Mouse (Mus musculus): ENCODE data around the gene Chrnb2. TPM values are rescaled to one million over a fixed set of nuclear protein-coding genes. Genes with fewer than 3 reads are reported as not detected.

Chrnb2 gene
- total and polyA plus RNA-seq, 2 experiments from 2014 or later = 0.11 to 0.20 TPM

GRCm38 (mm10) chr3:89769584-89769983, 5.2 kb upstream of the Chrnb2 start:
- H3K4me3 ChIP-seq (ENCODE audit: low read depth, low read length) = no peak overlapping the region
- H3K36me3 ChIP-seq (replicated peaks; ENCODE audit: control insufficient read depth, insufficient read depth, low read length) = 0 out of 2 replicates have a peak, but pooled peaks cover 3% of the 10 kb centered on the region
- TF ChIP-seq EP300 (IDR thresholded peaks at IDR 0.05; ENCODE audit: low read depth) (no peak), CTCF (IDR thresholded peaks at IDR 0.05; ENCODE audit: low read depth) (no peak)
- H3K4me2 ChIP-seq (ENCODE audit: low read depth, low read length) = no peak overlapping the region
- H3K27me3 ChIP-seq (ENCODE audit: control insufficient read depth, insufficient read depth, low read length) = peaks cover 8% of the 10 kb centered on the region
- H3K27ac ChIP-seq (ENCODE audit: low read depth) = no peak overlapping the region
- H3K9ac ChIP-seq (replicated peaks; ENCODE audit: low read depth, low read length) = no peak overlapping the region
- peaks cover 11% of the 10 kb centered on the region for H3K4me1 ChIP-seq (ENCODE audit: control insufficient read depth, insufficient read depth)
- ATAC-seq (ENCODE audit: insufficient read depth, low read depth) = no peak
- no peaks in the 10 kb centered on the region for H3K9me3 ChIP-seq (replicated peaks; ENCODE audit: control insufficient read depth, low read length)
- 59% methylated on average over 7 of the region's 7 CpGs for WGBS
- DNase-seq (ENCODE audit: low spot score) = no peak

- H3K9me3 ChIP-seq (replicated peaks; ENCODE audit: control insufficient read depth, low read length) = no peaks in the 10 kb centered on the region
- peaks cover 20% of the 10 kb centered on the region for H3K27me3 ChIP-seq (ENCODE audit: control insufficient read depth, insufficient read depth, low read length)
- no peak overlapping the region for H3K4me3 ChIP-seq (ENCODE audit: low read depth, low read length)
- H3K4me2 ChIP-seq (ENCODE audit: low read depth, low read length) = no peak overlapping the region
- H3K9ac ChIP-seq (replicated peaks; ENCODE audit: low read depth, low read length) = no peak overlapping the region
- no peak for TF ChIP-seq CTCF (IDR thresholded peaks at IDR 0.05; ENCODE audit: low read depth)
- no peak for DNase-seq (ENCODE audit: low spot score)
- WGBS = 45% methylated on average over 3 of the region's 3 CpGs
- H3K36me3 ChIP-seq (replicated peaks; ENCODE audit: control insufficient read depth, insufficient read depth, low read length) = no peaks in the 10 kb centered on the region
- no peaks in the 10 kb centered on the region for H3K4me1 ChIP-seq (ENCODE audit: control insufficient read depth, insufficient read depth)
- no peak for ATAC-seq (ENCODE audit: insufficient read depth, low read depth)
- H3K27ac ChIP-seq (ENCODE audit: low read depth) = no peak overlapping the region
Measured at GRCm38 (mm10) chr3:89759786-89760185, 4.6 kb downstream of the Chrnb2 start.

GRCm38 (mm10) chr3:89757851-89758250, 6.6 kb downstream of the Chrnb2 start:
- no peak overlapping the region for H3K27ac ChIP-seq (ENCODE audit: low read depth)
- no peak overlapping the region for H3K4me3 ChIP-seq (ENCODE audit: low read depth, low read length)
- DNase-seq (ENCODE audit: low spot score) (no peak), ATAC-seq (ENCODE audit: insufficient read depth, low read depth) (no peak)
- no peaks in the 10 kb centered on the region for H3K36me3 ChIP-seq (replicated peaks; ENCODE audit: control insufficient read depth, insufficient read depth, low read length)
- no peak overlapping the region for H3K9ac ChIP-seq (replicated peaks; ENCODE audit: low read depth, low read length)
- H3K9me3 ChIP-seq (replicated peaks; ENCODE audit: control insufficient read depth, low read length) = no peaks in the 10 kb centered on the region
- H3K4me1 ChIP-seq (ENCODE audit: control insufficient read depth, insufficient read depth) = no peaks in the 10 kb centered on the region
- TF ChIP-seq EP300 (IDR thresholded peaks at IDR 0.05; ENCODE audit: low read depth) = no peak
- no peak for TF ChIP-seq CTCF (IDR thresholded peaks at IDR 0.05; ENCODE audit: low read depth)
- no peak overlapping the region for H3K4me2 ChIP-seq (ENCODE audit: low read depth, low read length)
- 44% methylated on average over 2 of the region's 2 CpGs for WGBS
- 0 out of 2 replicates have a peak, but pooled peaks cover 4% of the 10 kb centered on the region for H3K27me3 ChIP-seq (ENCODE audit: control insufficient read depth, insufficient read depth, low read length)

- WGBS = 67% methylated on average over 6 of the region's 6 CpGs
- no peaks in the 10 kb centered on the region for H3K9me3 ChIP-seq (replicated peaks; ENCODE audit: control insufficient read depth, low read length)
- peaks cover 16% of the 10 kb centered on the region for H3K36me3 ChIP-seq (replicated peaks; ENCODE audit: control insufficient read depth, insufficient read depth, low read length)
- ATAC-seq (ENCODE audit: insufficient read depth, low read depth) (no peak), DNase-seq (ENCODE audit: low spot score) (no peak)
- H3K4me3 ChIP-seq (ENCODE audit: low read depth, low read length) = no peak overlapping the region
- no peak overlapping the region for H3K4me2 ChIP-seq (ENCODE audit: low read depth, low read length)
- no peak overlapping the region for H3K9ac ChIP-seq (replicated peaks; ENCODE audit: low read depth, low read length)
- H3K27me3 ChIP-seq (ENCODE audit: control insufficient read depth, insufficient read depth, low read length) = no peaks in the 10 kb centered on the region
- no peaks in the 10 kb centered on the region for H3K4me1 ChIP-seq (ENCODE audit: control insufficient read depth, insufficient read depth)
- TF ChIP-seq CTCF (IDR thresholded peaks at IDR 0.05; ENCODE audit: low read depth) (no peak), EP300 (IDR thresholded peaks at IDR 0.05; ENCODE audit: low read depth) (no peak)
- no peak overlapping the region for H3K27ac ChIP-seq (ENCODE audit: low read depth)
Measured at GRCm38 (mm10) chr3:89755283-89755682, 9.1 kb downstream of the Chrnb2 start.

GRCm38 (mm10) chr3:89752307-89752706, 12.1 kb downstream of the Chrnb2 start:
- no peak overlapping the region for H3K9ac ChIP-seq (replicated peaks; ENCODE audit: low read depth, low read length)
- no peaks in the 10 kb centered on the region for H3K4me1 ChIP-seq (ENCODE audit: control insufficient read depth, insufficient read depth)
- H3K27ac ChIP-seq (ENCODE audit: low read depth) = no peak overlapping the region
- no peak for ATAC-seq (ENCODE audit: insufficient read depth, low read depth)
- H3K4me3 ChIP-seq (ENCODE audit: low read depth, low read length) = no peak overlapping the region
- no peak overlapping the region for H3K4me2 ChIP-seq (ENCODE audit: low read depth, low read length)
- TF ChIP-seq EP300 (IDR thresholded peaks at IDR 0.05; ENCODE audit: low read depth) (no peak), CTCF (IDR thresholded peaks at IDR 0.05; ENCODE audit: low read depth) (no peak)
- peaks cover 41% of the 10 kb centered on the region for H3K36me3 ChIP-seq (replicated peaks; ENCODE audit: control insufficient read depth, insufficient read depth, low read length)
- no peaks in the 10 kb centered on the region for H3K9me3 ChIP-seq (replicated peaks; ENCODE audit: control insufficient read depth, low read length)
- no peak for DNase-seq (ENCODE audit: low spot score)
- WGBS = 33% methylated on average over 1 of the region's 1 CpGs
- no peaks in the 10 kb centered on the region for H3K27me3 ChIP-seq (ENCODE audit: control insufficient read depth, insufficient read depth, low read length)

GRCm38 (mm10) chr3:89738509-89738908, 25.9 kb downstream of the Chrnb2 start:
- Histone ChIP-seq H3K27ac (ENCODE audit: low read depth) (no peak overlapping the region), H3K4me2 (ENCODE audit: low read depth, low read length) (no peak overlapping the region), H3K36me3 (replicated peaks; ENCODE audit: control insufficient read depth, insufficient read depth, low read length) (peaks cover 76% of the 10 kb centered on the region), H3K4me3 (ENCODE audit: low read depth, low read length) (no peak overlapping the region), H3K9ac (replicated peaks; ENCODE audit: low read depth, low read length) (no peak overlapping the region), H3K9me3 (replicated peaks; ENCODE audit: control insufficient read depth, low read length) (no peaks in the 10 kb centered on the region), H3K27me3 (ENCODE audit: control insufficient read depth, insufficient read depth, low read length) (no peaks in the 10 kb centered on the region), H3K4me1 (ENCODE audit: control insufficient read depth, insufficient read depth) (no peaks in the 10 kb centered on the region)
- TF ChIP-seq CTCF (IDR thresholded peaks at IDR 0.05; ENCODE audit: low read depth) (no peak), EP300 (IDR thresholded peaks at IDR 0.05; ENCODE audit: low read depth) (no peak)
- WGBS = 93% methylated on average over 6 of the region's 6 CpGs
- no peak for DNase-seq (ENCODE audit: low spot score)
- ATAC-seq (ENCODE audit: insufficient read depth, low read depth) = no peak
